Mouse (Mus musculus): ENCODE results near the gene Hist4h4.

GRCm38 (mm10) chr6:136817549-136817948 lies 13.3 kb upstream of the Hist4h4 start:
- TF ChIP-seq POLR2A (IDR thresholded peaks at IDR 0.05; ENCODE audit: low read depth, low read length) (no peak), CTCF (IDR thresholded peaks at IDR 0.05; ENCODE audit: extremely low read depth, insufficient read depth, insufficient read length, insufficient replicate concordance) (no peak)
